Mouse (Mus musculus): ENCODE measurements around the gene Ckap2. TPM values are rescaled to one million over a fixed set of nuclear protein-coding genes. Genes with fewer than 3 reads are reported as not detected.

Gene Ckap2
- total and polyA plus RNA-seq, 3 experiments = 8.9 to 63.9 (median 45.4) TPM

DNA sequence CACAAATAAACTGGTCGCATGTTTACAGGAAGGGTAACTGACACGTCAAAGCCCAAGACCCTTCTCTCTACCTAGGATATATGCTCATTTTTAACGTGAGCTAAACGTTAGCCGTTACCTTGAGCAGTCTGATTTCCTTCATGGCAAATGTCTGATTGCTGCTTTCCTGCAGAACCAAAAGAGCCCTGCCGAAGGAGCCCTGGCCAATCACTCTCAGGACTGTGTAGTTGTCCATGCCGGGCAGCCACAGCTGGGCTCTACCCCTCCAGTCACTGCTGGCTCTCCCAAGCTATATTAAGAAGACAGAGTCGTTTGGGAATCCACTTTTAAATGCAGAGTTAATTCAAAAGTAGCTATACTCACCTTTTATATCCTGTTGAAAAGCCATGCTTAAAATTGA, 23.4 kb downstream of the Ckap2 start:
- peaks cover 4% of the 10 kb centered on the region for H3K36me3 ChIP-seq (replicated peaks)
- no peaks in the 10 kb centered on the region for H3K27me3 ChIP-seq (ENCODE audit: insufficient read depth, low read length)
- DNase-seq (ENCODE audit: low spot score) = no peak
- H3K9me3 ChIP-seq (replicated peaks) = no peaks in the 10 kb centered on the region
- no peak for ATAC-seq (ENCODE audit: extremely low read depth, insufficient number of reproducible peaks, low FRiP score, poor library complexity, severe bottlenecking)
- TF ChIP-seq CTCF (IDR thresholded peaks at IDR 0.05; ENCODE audit: low read depth, low read length) (no peak), GATA2 (IDR thresholded peaks at IDR 0.05; ENCODE audit: borderline replicate concordance, low read depth, low read length) (no peak), GATA1 (IDR thresholded peaks at IDR 0.05; ENCODE audit: borderline replicate concordance, low read length) (no peak), POLR2AphosphoS5 (IDR thresholded peaks at IDR 0.05; ENCODE audit: insufficient replicate concordance, low read depth, low read length) (no peak), TAL1 (conservative IDR thresholded peaks at IDR 0.05; ENCODE audit: low read depth, low read length) (no peak)
- peaks cover 18% of the 10 kb centered on the region for H3K4me1 ChIP-seq (ENCODE audit: insufficient read depth, low read depth, low read length)
- no peak overlapping the region for H3K4me3 ChIP-seq (ENCODE audit: low read depth, low read length)

- TF ChIP-seq CTCF (IDR thresholded peaks at IDR 0.05; ENCODE audit: low read depth, low read length) (no peak), POLR2AphosphoS5 (IDR thresholded peaks at IDR 0.05; ENCODE audit: insufficient replicate concordance, low read depth, low read length) (no peak), GATA1 (IDR thresholded peaks at IDR 0.05; ENCODE audit: borderline replicate concordance, low read length) (no peak), GATA2 (IDR thresholded peaks at IDR 0.05; ENCODE audit: borderline replicate concordance, low read depth, low read length) (no peak), TAL1 (conservative IDR thresholded peaks at IDR 0.05; ENCODE audit: low read depth, low read length) (no peak)
- H3K27me3 ChIP-seq (ENCODE audit: insufficient read depth, low read length) = no peaks in the 10 kb centered on the region
- H3K4me3 ChIP-seq (ENCODE audit: low read depth, low read length) = no peak overlapping the region
- H3K9me3 ChIP-seq (replicated peaks) = no peaks in the 10 kb centered on the region
- H3K4me1 ChIP-seq (ENCODE audit: insufficient read depth, low read depth, low read length) = no peaks in the 10 kb centered on the region
- ATAC-seq (ENCODE audit: extremely low read depth, insufficient number of reproducible peaks, low FRiP score, poor library complexity, severe bottlenecking) = no peak
- DNase-seq (ENCODE audit: low spot score) = no peak
- no peaks in the 10 kb centered on the region for H3K36me3 ChIP-seq (replicated peaks)
These were observed 35.3 kb downstream of the Ckap2 start for GRCm38 (mm10) chr8:22150345-22150663.

DNA sequence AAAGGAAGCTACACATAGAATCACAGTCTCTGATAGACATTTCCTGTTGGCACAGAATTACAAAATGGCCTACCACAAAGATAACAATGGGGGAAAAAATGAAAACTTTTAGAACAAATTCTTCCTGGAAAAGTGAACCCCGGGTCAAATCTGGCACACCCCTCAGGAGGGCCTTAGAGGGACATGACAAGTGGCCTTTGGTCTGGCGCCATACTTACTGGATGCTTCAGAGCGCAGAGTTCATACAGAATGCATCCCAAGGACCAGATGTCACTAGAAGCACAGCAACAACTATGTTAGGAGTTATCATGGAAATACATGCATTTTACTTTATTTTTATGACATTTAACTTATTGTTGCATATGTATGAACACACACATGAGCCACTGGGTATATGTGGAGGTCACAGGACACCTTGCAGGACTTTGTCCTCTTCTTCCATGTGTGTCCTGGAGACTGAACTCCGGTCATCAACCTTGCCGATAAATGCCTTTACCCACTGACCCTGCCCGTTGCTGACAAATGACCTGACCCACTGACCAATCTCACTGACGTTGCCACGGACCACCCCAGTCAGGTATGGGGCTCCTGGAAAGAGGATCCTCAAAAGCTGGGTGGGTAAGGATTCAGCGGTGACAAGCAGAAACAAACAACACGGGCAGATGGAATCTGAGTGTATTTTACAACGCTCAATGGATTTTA, 35.8 kb downstream of the Ckap2 start:
- Histone ChIP-seq H3K9me3 (replicated peaks) (no peaks in the 10 kb centered on the region), H3K27me3 (ENCODE audit: insufficient read depth, low read length) (no peaks in the 10 kb centered on the region), H3K4me3 (ENCODE audit: low read depth, low read length) (no peak overlapping the region), H3K4me1 (ENCODE audit: insufficient read depth, low read depth, low read length) (no peaks in the 10 kb centered on the region), H3K36me3 (replicated peaks) (no peaks in the 10 kb centered on the region)
- ATAC-seq (ENCODE audit: extremely low read depth, insufficient number of reproducible peaks, low FRiP score, poor library complexity, severe bottlenecking) = no peak
- TF ChIP-seq GATA2 (IDR thresholded peaks at IDR 0.05; ENCODE audit: borderline replicate concordance, low read depth, low read length) = no peak
- TF ChIP-seq CTCF (IDR thresholded peaks at IDR 0.05; ENCODE audit: low read depth, low read length) = no peak
- no peak for TF ChIP-seq POLR2AphosphoS5 (IDR thresholded peaks at IDR 0.05; ENCODE audit: insufficient replicate concordance, low read depth, low read length)
- no peak for TF ChIP-seq GATA1 (IDR thresholded peaks at IDR 0.05; ENCODE audit: borderline replicate concordance, low read length)
- no peak for TF ChIP-seq TAL1 (conservative IDR thresholded peaks at IDR 0.05; ENCODE audit: low read depth, low read length)
- DNase-seq (ENCODE audit: low spot score) = no peak

GRCm38 (mm10) chr8:22148367-22148740, 37.3 kb downstream of the Ckap2 start:
- Histone ChIP-seq H3K4me3 (ENCODE audit: low read depth, low read length) (no peak overlapping the region), H3K4me1 (ENCODE audit: insufficient read depth, low read depth, low read length) (no peaks in the 10 kb centered on the region), H3K9me3 (replicated peaks) (no peaks in the 10 kb centered on the region), H3K36me3 (replicated peaks) (no peaks in the 10 kb centered on the region), H3K27me3 (ENCODE audit: insufficient read depth, low read length) (no peaks in the 10 kb centered on the region)
- DNase-seq (ENCODE audit: low spot score) = no peak
- TF ChIP-seq CTCF (IDR thresholded peaks at IDR 0.05; ENCODE audit: low read depth, low read length) (no peak), POLR2AphosphoS5 (IDR thresholded peaks at IDR 0.05; ENCODE audit: insufficient replicate concordance, low read depth, low read length) (no peak), GATA2 (IDR thresholded peaks at IDR 0.05; ENCODE audit: borderline replicate concordance, low read depth, low read length) (no peak), TAL1 (conservative IDR thresholded peaks at IDR 0.05; ENCODE audit: low read depth, low read length) (no peak)
- ATAC-seq (ENCODE audit: extremely low read depth, insufficient number of reproducible peaks, low FRiP score, poor library complexity, severe bottlenecking) = no peak

- Histone ChIP-seq H3K9me3 (replicated peaks) (no peaks in the 10 kb centered on the region), H3K4me3 (ENCODE audit: low read depth, low read length) (no peak overlapping the region), H3K36me3 (replicated peaks) (no peaks in the 10 kb centered on the region), H3K27me3 (ENCODE audit: insufficient read depth, low read length) (no peaks in the 10 kb centered on the region), H3K4me1 (ENCODE audit: insufficient read depth, low read depth, low read length) (no peaks in the 10 kb centered on the region)
- ATAC-seq (ENCODE audit: extremely low read depth, insufficient number of reproducible peaks, low FRiP score, poor library complexity, severe bottlenecking) (no peak), DNase-seq (ENCODE audit: low spot score) (no peak)
- no peak for TF ChIP-seq CTCF (IDR thresholded peaks at IDR 0.05; ENCODE audit: low read depth, low read length)
- no peak for TF ChIP-seq GATA1 (IDR thresholded peaks at IDR 0.05; ENCODE audit: borderline replicate concordance, low read length)
- no peak for TF ChIP-seq GATA2 (IDR thresholded peaks at IDR 0.05; ENCODE audit: borderline replicate concordance, low read depth, low read length)
These were observed 37.8 kb downstream of the Ckap2 start for GRCm38 (mm10) chr8:22147706-22148366.

- no peaks in the 10 kb centered on the region for H3K27me3 ChIP-seq (ENCODE audit: insufficient read depth, low read length)
- no peak for TF ChIP-seq GATA1 (IDR thresholded peaks at IDR 0.05; ENCODE audit: borderline replicate concordance, low read length)
- ATAC-seq (ENCODE audit: extremely low read depth, insufficient number of reproducible peaks, low FRiP score, poor library complexity, severe bottlenecking) = no peak
These were observed 39.8 kb downstream of the Ckap2 start for GRCm38 (mm10) chr8:22145831-22146230.

More at GRCm38 (mm10) chr8:22145831-22146230, 39.8 kb downstream of the Ckap2 start:
- no peaks in the 10 kb centered on the region for H3K36me3 ChIP-seq (replicated peaks)
- no peak for DNase-seq (ENCODE audit: low spot score)
- H3K4me3 ChIP-seq (ENCODE audit: low read depth, low read length) = no peak overlapping the region
- H3K9me3 ChIP-seq (replicated peaks) = no peaks in the 10 kb centered on the region
- no peaks in the 10 kb centered on the region for H3K4me1 ChIP-seq (ENCODE audit: insufficient read depth, low read depth, low read length)
